Mouse (Mus musculus): Measurements from ENCODE around the gene Ins1. TPM values are rescaled to one million over a fixed set of nuclear protein-coding genes. Genes with fewer than 3 reads are reported as not detected.

Ins1 gene
- polyA plus RNA-seq (2016; fragmentation: Nextera tagmentation; extraction: Ambion mirVana) = not detected in 2 replicates

DNA sequence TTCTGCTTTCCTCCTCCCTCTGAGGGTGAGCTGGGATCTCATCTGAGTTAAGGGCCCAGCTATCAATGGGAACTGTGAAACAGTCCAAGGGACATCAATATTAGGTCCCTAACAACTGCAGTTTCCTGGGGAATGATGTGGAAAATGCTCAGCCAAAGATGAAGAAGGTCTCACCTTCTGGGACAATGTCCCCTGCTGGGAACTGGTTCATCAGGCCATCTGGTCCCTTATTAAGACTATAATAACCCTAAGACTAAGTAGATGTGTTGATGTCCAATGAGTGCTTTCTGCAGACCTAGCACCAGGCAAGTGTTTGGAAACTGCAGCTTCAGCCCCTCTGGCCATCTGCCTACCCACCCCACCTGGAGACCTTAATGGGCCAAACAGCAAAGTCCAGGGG lies at the start of gene Ins1:
Ins1 (plus strand) TSS at position 301 of the 400 bp plus-strand sequence.
- H3K4me2 ChIP-seq (replicated peaks) = no peak within 1 kb of the TSS
- H3K27ac ChIP-seq = no peak within 1 kb of the TSS
- H3K36me3 ChIP-seq = no peaks in the 10 kb centered on the region
- no peaks in the 10 kb centered on the region for H3K9me3 ChIP-seq
- no peaks in the 10 kb centered on the region for H3K4me1 ChIP-seq
- ATAC-seq (ENCODE audit: low FRiP score, low read depth) = no peak
- no peak within 1 kb of the TSS for H3K9ac ChIP-seq
- no peak within 1 kb of the TSS for H3K4me3 ChIP-seq
- no peaks in the 10 kb centered on the region for H3K27me3 ChIP-seq (replicated peaks)
